Mouse (Mus musculus) small intestine, adult 2 months (tissue): ENCODE data around the gene Tmem121b.

Source experiments
- CTCF ChIP-seq: fragments of 200-500 bp; IDR thresholded peaks from 2 replicates; pipeline ENCODE4 v1.5.1; 2012; ENCODE audit warnings: low read depth, mild to moderate bottlenecking, control low read depth, inconsistent platforms, low read length, moderate library complexity, mixed read lengths; ENCODE audit not compliant: insufficient replicate concordance, insufficient read length; ENCODE audit errors: extremely low read depth
- POLR2A ChIP-seq: fragments of 200-500 bp; IDR thresholded peaks from 2 replicates; pipeline ENCODE4 v1.6.1; 2012; ENCODE audit warnings: low read depth, mild to moderate bottlenecking, control low read depth, inconsistent platforms, low read length, moderate library complexity

DNA sequence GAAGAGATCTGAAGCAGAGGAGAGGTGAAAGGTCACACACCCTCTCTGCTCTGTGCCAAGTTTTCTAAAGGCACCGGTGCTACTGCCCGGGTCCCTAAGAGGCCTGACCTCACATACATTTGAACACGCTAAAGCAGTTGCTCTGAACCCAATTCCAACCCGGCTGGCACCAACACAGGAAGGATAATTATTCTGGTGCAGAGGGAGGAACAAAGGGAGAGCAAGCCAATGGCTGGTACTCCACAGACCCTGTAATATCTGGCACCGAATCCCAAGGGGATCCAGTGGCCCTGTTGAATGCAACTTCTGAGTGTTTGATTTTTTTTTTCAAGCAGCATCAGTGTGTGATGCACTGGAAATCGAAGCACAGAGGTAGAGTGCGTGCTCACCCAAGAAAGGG is 2.5 kb downstream of the Tmem121b start:
- no peak for TF ChIP-seq CTCF
- no peak for TF ChIP-seq POLR2A
